Mouse (Mus musculus): ENCODE measurements at regions not wholly inside any gene's neighbourhood (a gene's known extent, or its start where the extent isn't known, plus 50 kb on each side); places are given as distances from the start of the nearest gene placed in this dataset.

GRCm38 (mm10) chr4:124321221-124321620 lies 289.4 kb downstream of the 3100002H09Rik start:
- no peak for DNase-seq

- DNase-seq: no peak
Measured at GRCm38 (mm10) chr4:124317042-124317441, 293.6 kb downstream of the 3100002H09Rik start.

GRCm38 (mm10) chr4:124311657-124312056 lies 298.9 kb downstream of the 3100002H09Rik start:
- DNase-seq: no peak

GRCm38 (mm10) chr4:124310594-124310993 lies 300.0 kb downstream of the 3100002H09Rik start:
- no peak for DNase-seq

- DNase-seq: no peak
Measured at GRCm38 (mm10) chr4:124305871-124306555, 304.6 kb downstream of the 3100002H09Rik start.

- no peak for DNase-seq
Measured at GRCm38 (mm10) chr4:124302950-124303349, 307.7 kb downstream of the 3100002H09Rik start.

GRCm38 (mm10) chr4:124298667-124299437 lies 311.8 kb downstream of the 3100002H09Rik start:
- no peak for DNase-seq

GRCm38 (mm10) chr4:124292254-124292653 lies 318.3 kb downstream of the 3100002H09Rik start:
- no peak for DNase-seq

- no peak for DNase-seq
Measured at GRCm38 (mm10) chr4:124291767-124292166, 318.8 kb downstream of the 3100002H09Rik start.

GRCm38 (mm10) chr4:124287471-124287870 lies 323.1 kb downstream of the 3100002H09Rik start:
- no peak for DNase-seq

GRCm38 (mm10) chr4:124278681-124279080 lies 331.9 kb downstream of the 3100002H09Rik start:
- no peak for DNase-seq

GRCm38 (mm10) chr4:124277456-124278181 lies 333.0 kb downstream of the 3100002H09Rik start:
- peak in 1 of 2 experiments; percentile 6 for DNase-seq

- peak in 1 of 2 experiments; percentile 4 for DNase-seq
Measured at GRCm38 (mm10) chr4:124276741-124277455, 333.7 kb downstream of the 3100002H09Rik start.

GRCm38 (mm10) chr4:124272002-124272401 lies 338.6 kb downstream of the 3100002H09Rik start:
- DNase-seq: peak in 1 of 2 experiments; percentile 22

GRCm38 (mm10) chr4:124268404-124268803 lies 342.2 kb downstream of the 3100002H09Rik start:
- no peak for DNase-seq

GRCm38 (mm10) chr4:124266573-124266972 lies 344.0 kb downstream of the 3100002H09Rik start:
- DNase-seq: no peak

- no peak for DNase-seq
Measured at GRCm38 (mm10) chr4:124265527-124265926, 345.1 kb downstream of the 3100002H09Rik start.

- DNase-seq: no peak
Measured at GRCm38 (mm10) chr4:124257006-124257405, 339.2 kb upstream of the 4930535I16Rik start.

- no peak for DNase-seq
Measured at GRCm38 (mm10) chr4:124256515-124256914, 338.7 kb upstream of the 4930535I16Rik start.

- DNase-seq: no peak
Measured at GRCm38 (mm10) chr4:124255183-124255543, 337.3 kb upstream of the 4930535I16Rik start.

- DNase-seq: no peak
Measured at GRCm38 (mm10) chr4:124254446-124255182, 336.8 kb upstream of the 4930535I16Rik start.

All from heart, adult 18-20 months (tissue).